Mouse (Mus musculus) liver, embryonic 11.5 days (tissue): ENCODE measurements around the gene Olfr1306. TPM values are rescaled to one million over a fixed set of nuclear protein-coding genes. Genes with fewer than 3 reads are reported as not detected.

Experiments
- ATAC-seq: fragments of 200-750 bp; cut with Nextera tagmentation; replicated peaks from 2 replicates; pipeline ENCODE4 v1.8.0; 2017; ENCODE audit warnings: moderate number of reproducible peaks, mild to moderate bottlenecking, moderate TSS enrichment, moderate library complexity; ENCODE audit not compliant: low FRiP score
- DNase-seq: peaks from one replicate; pipeline ENCODE4 v3.0.0-alpha.2; 2017; ENCODE audit warnings: low spot score
- H3K27ac ChIP-seq: fragments of 300-500 bp; sonication (generic); 2 replicates; pipeline ENCODE4 v1.5.1; 2014; ENCODE audit warnings: mild to moderate bottlenecking, low read depth, low read length, control low read depth
- H3K27me3 ChIP-seq: fragments of 300-500 bp; sonication (generic); replicated peaks from 2 replicates; pipeline ENCODE4 v1.6.1; 2014; ENCODE audit warnings: low read length, mixed read lengths; ENCODE audit not compliant: control insufficient read depth, insufficient read depth
- H3K36me3 ChIP-seq: fragments of 300-500 bp; sonication (generic); 2 replicates; pipeline ENCODE4 v1.6.1; 2014; ENCODE audit warnings: mild to moderate bottlenecking, low read length, moderate library complexity, mixed read lengths; ENCODE audit not compliant: control insufficient read depth, insufficient read depth
- H3K4me1 ChIP-seq: fragments of 300-500 bp; sonication (generic); replicated peaks from 2 replicates; pipeline ENCODE4 v1.6.1; 2014; ENCODE audit warnings: low read length, mixed read lengths; ENCODE audit not compliant: control insufficient read depth, insufficient read depth
- H3K4me2 ChIP-seq: fragments of 300-500 bp; sonication (generic); 2 replicates; pipeline ENCODE4 v1.6.1; 2014; ENCODE audit warnings: mild to moderate bottlenecking, control low read depth, moderate library complexity
- H3K4me3 ChIP-seq: fragments of 300-500 bp; sonication (generic); 2 replicates; pipeline ENCODE4 v1.5.1; 2014; ENCODE audit warnings: low read depth, low read length, control low read depth
- H3K9ac ChIP-seq: fragments of 300-500 bp; sonication (generic); 2 replicates; pipeline ENCODE4 v1.6.1; 2014; ENCODE audit warnings: low read depth, low read length, control low read depth
- H3K9me3 ChIP-seq: fragments of 300-500 bp; sonication (generic); 2 replicates; pipeline ENCODE4 v1.6.1; 2016; ENCODE audit warnings: low read length, inconsistent platforms, mixed read lengths; ENCODE audit not compliant: control insufficient read depth
- WGBS: fragments of 180-500 bp; shearing (Covaris S2); extraction: QIAGEN DNeasy Blood & Tissue Kit; methylation state at CpG from one replicate; pipeline ENCODE4 v1.1.7; 2014; 5-methylcytosine and 5-hydroxymethylcytosine counted together
- polyA plus RNA-seq: library from polyadenylated mRNA; unstranded; fragments of >200 nt; fragmentation: Nextera tagmentation; extraction: Ambion mirVana; gene quantifications from 2 replicates; pipeline ENCODE4 v1.2.1, GENCODE M21; 2014

Gene Olfr1306
- polyA plus RNA-seq = not detected in 2 replicates

GRCm38 (mm10) chr2:111916171-111916570 lies at the start of gene Olfr1306:
Olfr1306 (minus strand) TSS chr2:111916271.
- H3K4me1 ChIP-seq = no peaks in the 10 kb centered on the region
- H3K36me3 ChIP-seq = no peaks in the 10 kb centered on the region
- no peak within 1 kb of the TSS for H3K4me3 ChIP-seq
- ATAC-seq (no peak), DNase-seq (no peak)
- no peak within 1 kb of the TSS for H3K4me2 ChIP-seq
- no peak within 1 kb of the TSS for H3K27ac ChIP-seq
- WGBS = 78% methylated on average over 1 of the region's 1 CpGs
- H3K9ac ChIP-seq = no peak within 1 kb of the TSS
- no peaks in the 10 kb centered on the region for H3K27me3 ChIP-seq
- H3K9me3 ChIP-seq = no peaks in the 10 kb centered on the region

GRCm38 (mm10) chr2:111964844-111965243 lies 48.8 kb upstream of the Olfr1306 start, which contains the start of gene Olfr1308:
Olfr1308 (minus strand) TSS chr2:111964944.
- WGBS = 41% methylated on average over 1 of the region's 1 CpGs
- Histone ChIP-seq H3K4me3 (no peak within 1 kb of the TSS), H3K4me1 (no peaks in the 10 kb centered on the region), H3K9ac (no peak within 1 kb of the TSS), H3K9me3 (no peaks in the 10 kb centered on the region), H3K36me3 (no peaks in the 10 kb centered on the region), H3K4me2 (no peak within 1 kb of the TSS), H3K27me3 (no peaks in the 10 kb centered on the region), H3K27ac (no peak within 1 kb of the TSS)
- ATAC-seq (no peak), DNase-seq (no peak)

- Histone ChIP-seq H3K4me2 (no peak within 1 kb of the TSS), H3K36me3 (no peaks in the 10 kb centered on the region), H3K9ac (no peak within 1 kb of the TSS), H3K4me3 (no peak within 1 kb of the TSS), H3K27me3 (no peaks in the 10 kb centered on the region), H3K27ac (no peak within 1 kb of the TSS), H3K4me1 (no peaks in the 10 kb centered on the region), H3K9me3 (no peaks in the 10 kb centered on the region)
- no peak for DNase-seq
- ATAC-seq = no peak
- 64% methylated on average over 1 of the region's 1 CpGs for WGBS
Measured at GRCm38 (mm10) chr2:111949340-111949739, 33.3 kb upstream of the Olfr1306 start, which contains the start of gene Olfr1307. Olfr1307 (minus strand) TSS chr2:111949440.

- no peak within 1 kb of the TSS for H3K4me2 ChIP-seq
- H3K9ac ChIP-seq = no peak within 1 kb of the TSS
- no peak within 1 kb of the TSS for H3K4me3 ChIP-seq
- no peaks in the 10 kb centered on the region; the same call in 1 of the 2 replicates for H3K9me3 ChIP-seq
- ATAC-seq (no peak), DNase-seq (no peak)
- no peaks in the 10 kb centered on the region for H3K4me1 ChIP-seq
- no peaks in the 10 kb centered on the region for H3K27me3 ChIP-seq
- 90% methylated on average over 2 of the region's 2 CpGs for WGBS
- no peaks in the 10 kb centered on the region for H3K36me3 ChIP-seq
- H3K27ac ChIP-seq = no peak within 1 kb of the TSS
Measured at GRCm38 (mm10) chr2:111877049-111877448, 39.0 kb downstream of the Olfr1306 start, which contains the start of gene Olfr1305. Olfr1305 (minus strand) TSS chr2:111877149.

Other genes with a start within 250 kb of the Olfr1306 start
- gene Olfr1301, start 165.3 kb downstream of the Olfr1306 start, polyA plus RNA-seq = not detected in 2 replicates
- gene Olfr1302, start 138.8 kb downstream of the Olfr1306 start, polyA plus RNA-seq = not detected in 2 replicates
- gene Olfr1303, start 95.9 kb downstream of the Olfr1306 start, polyA plus RNA-seq = not detected in 2 replicates
- not detected in 2 replicates for gene Olfr1305, start 39.1 kb downstream of the Olfr1306 start, polyA plus RNA-seq
- gene Olfr1307, start 33.2 kb upstream of the Olfr1306 start, polyA plus RNA-seq = not detected in 2 replicates
- not detected in 2 replicates for gene Olfr1308, start 48.7 kb upstream of the Olfr1306 start, polyA plus RNA-seq
- gene Olfr1309, start 74.0 kb upstream of the Olfr1306 start, polyA plus RNA-seq = not detected in 2 replicates
- not detected in 2 replicates for gene Olfr1310, start 96.4 kb upstream of the Olfr1306 start, polyA plus RNA-seq
- gene Olfr1311, start 108.1 kb upstream of the Olfr1306 start, polyA plus RNA-seq = not detected in 2 replicates
- not detected in 2 replicates for gene Olfr1312, start 134.0 kb upstream of the Olfr1306 start, polyA plus RNA-seq
- not detected in 2 replicates for gene Olfr1313, start 161.6 kb upstream of the Olfr1306 start, polyA plus RNA-seq
- gene Olfr1314, start 180.5 kb upstream of the Olfr1306 start, polyA plus RNA-seq = not detected in 2 replicates
- not detected in 2 replicates for gene Olfr1315-ps1, start 199.2 kb upstream of the Olfr1306 start, polyA plus RNA-seq
- gene Olfr1316, start 218.7 kb upstream of the Olfr1306 start, polyA plus RNA-seq = not detected in 2 replicates
- gene Olfr1317, start 224.1 kb upstream of the Olfr1306 start, polyA plus RNA-seq = not detected in 2 replicates
- 0.19 TPM in 1 of 2 replicates, not detected in the other for gene Olfr1318, start 237.9 kb upstream of the Olfr1306 start, polyA plus RNA-seq